Mouse (Mus musculus) CH12F3 (cell line): ENCODE measurements around the gene Rbm20.
"Not testable (repeated sequence)": the region's sequence is repeated elsewhere in the genome, so short reads cannot be mapped to it uniquely, and the experiment has no call there.

Experiments used
- in situ Hi-C: fragments of 300-500 bp; cut with MboI; formaldehyde crosslinking; loops from 2 replicates; pipeline ENCODE4 v1.14.3; 2020; ENCODE audit warnings: low sequenced_read_pairs

The Rbm20 gene

GRCm38 (mm10) chr19:53676718-53677634 lies at the start of gene Rbm20:
TSS of gene Rbm20 (plus strand) at chr19:53677306.
- in situ Hi-C loops = no loop called here

GRCm38 (mm10) chr19:53638041-53638440 lies 39.1 kb upstream of the Rbm20 start:
- in situ Hi-C loops = no loop called here

- in situ Hi-C loops = no loop called here
Observed at GRCm38 (mm10) chr19:53638727-53639126, 38.4 kb upstream of the Rbm20 start.

DNA sequence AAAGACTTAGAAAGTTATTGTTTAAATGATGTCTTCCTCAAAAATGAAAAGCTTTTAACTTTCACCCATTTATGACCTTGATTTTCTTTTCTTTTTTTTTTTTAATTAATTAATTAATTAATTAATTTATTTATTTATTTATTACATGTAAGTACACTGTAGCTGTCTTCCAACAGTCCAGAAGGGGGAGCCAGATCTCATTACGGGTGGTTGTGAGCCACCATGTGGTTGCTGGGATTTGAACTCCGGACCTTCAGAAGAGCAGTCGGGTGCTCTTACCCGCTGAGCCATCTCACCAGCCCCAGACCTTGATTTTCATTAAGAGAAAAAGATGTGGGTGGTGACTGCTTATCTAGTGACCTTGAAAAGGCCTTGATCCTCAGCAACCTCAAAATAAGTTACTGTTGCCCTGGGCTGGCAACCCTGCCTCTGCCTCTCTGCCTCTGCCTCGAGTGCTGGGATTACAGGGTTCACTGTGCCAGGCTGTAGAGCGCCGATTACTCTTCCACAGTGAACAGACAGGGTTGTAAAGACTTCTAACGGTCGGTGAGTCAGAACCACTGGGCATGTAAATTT lies 33.0 kb upstream of the Rbm20 start:
- in situ Hi-C loops = no loop called here

GRCm38 (mm10) chr19:53647301-53647700 lies 29.8 kb upstream of the Rbm20 start:
- in situ Hi-C loops = no loop called here

GRCm38 (mm10) chr19:53648056-53648455 lies 29.1 kb upstream of the Rbm20 start:
- in situ Hi-C loops = no loop called here

DNA sequence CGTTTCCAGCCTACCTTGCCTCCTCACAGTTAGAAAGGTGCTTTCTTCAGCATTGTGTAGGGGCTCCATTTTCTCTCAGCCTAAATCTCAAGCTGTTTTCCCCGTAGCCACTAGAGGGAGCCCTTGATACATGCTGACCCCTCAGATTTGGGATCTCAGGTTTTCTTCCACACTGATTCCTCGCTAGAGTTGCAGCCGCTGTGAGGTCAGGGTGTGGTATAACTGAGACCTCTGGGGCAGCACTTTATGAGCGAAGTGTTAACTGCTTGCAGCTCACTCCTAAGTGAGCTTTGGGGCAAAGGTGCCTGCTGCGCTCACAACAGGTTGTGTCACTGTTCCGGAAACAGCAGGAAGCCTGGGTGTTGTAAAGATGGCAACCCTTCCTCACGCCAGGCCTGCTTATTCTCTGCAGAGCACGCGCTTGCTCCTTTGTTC lies 28.3 kb upstream of the Rbm20 start:
- in situ Hi-C loops = no loop called here

DNA sequence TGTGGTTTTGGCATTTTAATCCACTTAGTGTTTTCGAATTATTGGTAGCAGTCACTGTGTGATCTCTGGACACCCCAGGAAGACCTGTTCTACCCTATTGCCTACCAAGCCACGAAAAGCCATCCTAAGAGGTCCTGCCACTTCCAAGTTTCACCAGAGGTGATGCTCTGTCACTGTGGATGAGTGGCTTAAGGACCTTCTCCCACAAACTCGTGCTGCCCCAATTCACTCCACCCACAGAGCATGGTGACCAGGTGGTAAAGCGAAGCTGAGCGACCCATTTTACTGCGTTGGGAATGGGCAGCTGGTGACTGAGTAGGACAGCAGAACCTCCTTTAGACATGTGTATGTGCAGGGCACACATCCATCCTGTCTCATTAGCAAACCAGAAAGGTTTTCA lies 27.7 kb upstream of the Rbm20 start:
- in situ Hi-C loops = no loop called here

DNA sequence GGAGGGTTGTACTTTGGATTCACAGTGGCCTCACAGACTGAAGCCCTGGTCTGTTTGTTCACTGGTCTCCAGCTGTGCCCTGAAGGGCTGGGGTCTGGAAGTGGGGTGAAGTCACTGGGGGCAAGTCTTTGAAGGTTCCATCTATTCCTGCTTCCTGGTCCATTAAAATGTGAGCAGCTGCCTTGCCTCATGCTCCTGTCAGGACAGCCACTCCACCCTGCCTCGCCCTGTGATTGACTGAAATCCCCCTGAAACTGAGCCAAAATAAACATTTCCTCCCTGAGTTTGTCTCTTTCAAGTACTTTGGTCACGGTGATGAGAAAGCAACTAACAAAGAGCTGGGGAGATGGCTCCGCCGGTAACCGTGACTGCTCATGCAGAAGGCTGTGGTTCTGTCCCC lies 27.3 kb upstream of the Rbm20 start:
- in situ Hi-C loops = no loop called here

DNA sequence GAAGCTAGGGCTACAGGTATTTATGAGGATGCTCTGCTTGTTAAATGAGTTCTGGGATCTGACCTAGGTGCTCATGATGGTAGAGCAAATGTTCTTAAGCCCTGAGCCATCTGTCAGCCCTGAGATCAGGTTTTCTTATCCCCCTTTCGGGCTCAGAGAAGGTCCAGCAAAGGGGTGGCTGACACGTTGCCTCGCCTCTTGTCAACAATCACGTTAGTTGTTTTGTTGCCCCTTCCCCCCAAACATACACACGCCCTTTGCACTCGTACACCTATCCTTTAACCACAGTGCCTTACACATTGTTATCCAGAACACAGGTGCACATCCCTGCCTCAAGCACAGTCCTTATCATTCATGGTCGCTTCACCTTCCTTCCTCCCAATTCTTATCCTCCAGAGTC lies 26.2 kb upstream of the Rbm20 start:
- in situ Hi-C loops = no loop called here

- in situ Hi-C loops = no loop called here
Observed at GRCm38 (mm10) chr19:53652267-53652666, 24.8 kb upstream of the Rbm20 start.

DNA sequence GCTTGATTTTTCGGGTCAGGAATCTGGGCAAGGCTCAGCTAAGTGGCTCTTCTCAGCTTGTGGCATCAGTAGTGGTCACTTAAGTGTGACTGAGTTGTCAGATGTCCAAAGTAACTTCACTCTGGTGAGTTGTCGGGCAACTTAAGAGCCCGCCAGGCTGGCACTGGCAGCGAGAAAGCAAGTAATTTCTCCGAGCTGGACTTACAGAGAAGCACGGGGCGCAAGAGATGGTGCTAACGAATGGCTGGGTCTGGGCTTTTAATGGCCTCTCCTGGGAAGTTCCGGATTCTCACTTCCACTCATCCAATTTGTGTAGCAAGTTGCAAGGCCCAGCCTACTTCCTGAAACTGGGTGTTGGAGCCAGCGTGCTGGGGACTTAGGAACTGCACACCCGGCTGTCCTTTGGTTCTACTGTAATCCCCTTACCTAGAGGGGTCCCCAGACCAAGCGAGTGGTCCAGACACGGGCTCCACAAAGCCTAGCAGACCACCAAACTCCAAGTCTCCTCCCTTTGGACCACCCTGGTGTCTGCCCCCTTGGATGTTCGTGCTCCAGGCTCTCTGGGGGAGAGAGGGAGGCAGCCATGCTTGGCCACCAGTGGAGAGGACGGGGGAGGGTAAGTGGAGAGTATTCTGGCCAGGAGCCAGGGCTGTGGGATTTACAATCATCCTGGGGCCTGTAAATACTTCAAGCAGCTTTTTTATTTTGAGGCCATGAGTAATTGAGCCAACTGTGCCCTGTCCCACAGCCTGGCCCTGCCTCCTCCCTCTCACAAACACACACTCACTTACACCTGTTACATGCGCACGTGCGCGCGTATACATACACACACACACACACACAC lies 23.3 kb upstream of the Rbm20 start:
- in situ Hi-C loops = no loop called here

- in situ Hi-C loops = not testable (repeated sequence)
Observed at GRCm38 (mm10) chr19:53656443-53656842, 20.7 kb upstream of the Rbm20 start.

GRCm38 (mm10) chr19:53657437-53657836 lies 19.7 kb upstream of the Rbm20 start:
- in situ Hi-C loops = no loop called here

DNA sequence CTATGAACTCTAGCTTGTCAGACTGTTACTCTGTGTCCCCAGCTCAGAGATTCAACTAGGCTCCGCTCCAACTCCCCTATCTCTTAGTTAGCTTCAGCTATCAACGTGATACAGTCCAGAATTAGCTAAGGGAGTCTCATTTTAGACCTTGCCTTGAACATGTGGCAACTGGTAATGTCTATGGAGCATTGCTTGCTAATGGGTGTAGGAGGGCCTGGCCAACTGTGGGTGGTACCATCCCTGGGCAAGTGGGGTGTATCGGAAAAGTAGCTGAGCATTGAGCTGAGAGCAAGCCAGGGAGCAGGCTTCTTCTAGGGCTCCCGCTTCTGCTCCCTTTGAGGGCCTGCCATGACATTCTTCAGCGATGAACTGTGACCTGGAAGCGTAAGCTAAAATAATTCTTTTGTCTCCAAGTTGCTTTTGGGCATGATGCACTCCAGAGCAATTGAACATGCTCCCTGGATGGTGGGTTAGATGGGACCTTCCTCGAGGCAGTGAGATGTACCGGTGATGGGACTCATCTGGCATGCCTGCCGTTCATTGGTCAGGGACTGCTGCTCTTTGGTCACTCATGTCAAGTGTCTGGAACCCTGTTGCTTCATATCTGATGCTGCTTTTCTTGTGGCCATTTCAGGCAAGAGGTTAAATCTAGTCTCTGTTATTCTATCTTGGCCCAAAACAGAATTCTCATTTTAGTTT lies 16.2 kb upstream of the Rbm20 start:
- in situ Hi-C loops = no loop called here

GRCm38 (mm10) chr19:53661938-53662722 lies 15.0 kb upstream of the Rbm20 start:
- in situ Hi-C loops = no loop called here

DNA sequence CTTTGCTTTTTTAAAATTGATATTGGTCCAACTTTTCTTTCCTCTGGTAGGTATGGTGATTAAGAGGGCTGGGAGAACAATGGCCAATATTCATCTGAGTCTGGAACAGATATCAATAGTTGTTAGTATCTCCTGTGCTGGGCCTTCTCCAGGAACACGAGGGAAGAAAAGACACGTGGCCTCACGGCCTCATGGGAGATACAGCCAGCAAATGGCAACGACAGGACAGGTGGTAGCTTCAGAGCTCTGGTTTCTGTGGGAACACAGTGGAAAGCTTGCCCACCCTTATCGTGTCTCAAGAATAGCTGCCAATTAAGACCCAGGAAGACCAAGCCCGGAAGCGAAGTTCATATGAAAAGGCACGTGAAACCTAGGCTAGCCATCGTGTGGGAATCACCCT lies 12.3 kb upstream of the Rbm20 start:
- in situ Hi-C loops = no loop called here

DNA sequence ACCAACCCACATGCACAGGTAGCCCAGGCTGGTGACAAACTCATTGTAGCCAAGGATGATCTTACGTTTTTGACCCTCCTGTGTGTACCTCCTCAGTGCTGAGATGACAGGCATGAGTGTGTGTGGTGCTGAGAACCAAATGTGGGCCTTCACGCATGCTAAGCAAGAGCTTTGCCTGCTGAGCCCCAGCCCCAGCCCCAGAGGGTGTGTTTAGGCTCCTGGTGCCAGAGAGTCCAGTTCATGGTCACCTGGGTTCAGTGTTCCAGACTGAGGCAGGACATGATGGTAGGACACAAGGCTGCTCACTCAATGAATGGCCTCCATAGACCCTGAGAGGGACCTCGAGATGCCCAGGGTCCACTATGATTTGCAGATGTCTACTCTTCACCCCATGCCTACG lies 11.7 kb upstream of the Rbm20 start:
- in situ Hi-C loops = no loop called here

DNA sequence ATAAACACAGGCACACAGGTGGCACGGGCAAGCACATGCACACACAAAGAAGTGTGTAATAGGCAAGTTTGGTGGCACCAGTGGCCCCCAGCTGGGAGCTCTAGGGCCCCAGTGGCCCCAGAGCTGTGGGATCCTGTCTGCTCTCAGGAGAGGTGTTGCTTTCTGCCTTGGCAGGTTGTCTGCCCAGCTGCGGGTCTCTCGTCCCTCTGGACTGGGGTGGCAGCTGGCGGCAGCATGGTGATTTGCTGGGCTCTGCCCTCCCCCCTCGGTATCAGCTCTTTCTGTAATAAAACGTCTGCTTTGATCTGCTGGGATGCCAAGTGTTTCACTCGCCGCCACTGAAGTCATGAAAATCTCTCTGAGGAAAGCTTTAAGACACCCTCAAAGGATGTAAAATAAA lies 10.4 kb upstream of the Rbm20 start:
- in situ Hi-C loops = no loop called here

GRCm38 (mm10) chr19:53668821-53669220 lies 8.3 kb upstream of the Rbm20 start:
- in situ Hi-C loops = no loop called here
